Mouse (Mus musculus) forelimb bud, embryonic 11.5 days (tissue): ENCODE data around the gene Fermt3.
"Not testable (repeated sequence)": the region's sequence is repeated elsewhere in the genome, so short reads cannot be mapped to it uniquely, and the experiment has no call there.

Experiments
- DNase-seq: peaks from one replicate; pipeline ENCODE4 v3.0.0-alpha.2; 2012; ENCODE audit warnings: low read depth, low spot score

Gene Fermt3

DNA sequence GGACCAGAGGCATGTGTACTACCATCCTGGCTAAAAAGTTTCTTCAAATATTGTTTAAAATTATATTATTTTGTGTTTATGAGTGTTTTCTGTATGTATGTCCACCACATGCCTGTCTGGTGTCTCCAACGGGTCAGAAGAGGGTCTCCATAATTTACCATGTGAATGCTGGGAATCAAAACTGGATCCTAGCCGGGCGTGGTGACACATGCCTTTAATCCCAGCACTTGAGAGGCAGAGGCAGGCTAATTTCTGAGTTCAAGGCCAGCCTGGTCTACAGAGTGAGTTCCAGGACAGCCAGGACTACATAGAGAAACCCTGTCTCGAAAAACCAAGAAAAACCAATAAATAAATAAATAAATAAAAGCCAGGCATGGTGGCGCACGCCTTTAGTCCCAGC lies 28.1 kb downstream of the Fermt3 start:
- not testable (repeated sequence) for DNase-seq

DNA sequence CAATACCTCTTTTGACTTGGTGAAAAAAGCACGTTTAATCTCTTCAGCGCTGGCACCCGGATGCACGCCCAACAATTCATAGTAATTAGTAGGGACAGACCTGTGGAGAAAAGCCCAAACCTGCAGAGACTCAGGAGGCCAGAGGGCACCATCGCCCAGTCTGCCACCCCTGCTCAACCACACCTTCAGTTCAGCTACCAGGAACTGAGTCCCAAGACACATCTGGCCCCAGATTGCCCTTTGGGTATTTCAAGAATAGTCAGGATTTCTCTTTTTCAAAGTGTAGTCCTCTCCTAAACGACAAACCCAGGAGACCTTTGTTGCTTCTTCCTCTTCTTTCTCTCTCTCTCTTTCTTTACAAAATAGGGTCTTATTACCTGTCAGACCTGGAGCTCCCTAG lies 28.6 kb downstream of the Fermt3 start:
- no peak for DNase-seq

DNA sequence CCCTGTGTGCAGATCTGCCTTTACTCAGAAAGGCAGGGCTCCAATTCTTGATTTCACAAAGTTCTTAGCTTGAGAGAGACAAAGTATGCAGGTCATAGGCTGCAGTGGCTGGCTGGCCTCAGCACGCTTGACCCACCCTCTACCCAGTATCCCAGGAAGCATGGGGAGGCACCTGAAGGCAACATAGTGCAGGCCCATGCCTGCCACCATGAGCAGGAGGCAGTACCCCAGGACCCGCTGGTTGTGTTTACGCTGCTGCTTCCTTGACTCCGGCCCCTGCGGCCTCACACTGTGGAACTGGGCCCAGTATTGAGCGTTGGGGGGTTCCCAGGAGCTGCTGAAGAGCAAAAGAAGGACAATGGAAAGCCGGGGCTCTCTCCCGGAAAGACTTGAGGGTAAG lies 30.0 kb downstream of the Fermt3 start:
- no peak for DNase-seq

DNA sequence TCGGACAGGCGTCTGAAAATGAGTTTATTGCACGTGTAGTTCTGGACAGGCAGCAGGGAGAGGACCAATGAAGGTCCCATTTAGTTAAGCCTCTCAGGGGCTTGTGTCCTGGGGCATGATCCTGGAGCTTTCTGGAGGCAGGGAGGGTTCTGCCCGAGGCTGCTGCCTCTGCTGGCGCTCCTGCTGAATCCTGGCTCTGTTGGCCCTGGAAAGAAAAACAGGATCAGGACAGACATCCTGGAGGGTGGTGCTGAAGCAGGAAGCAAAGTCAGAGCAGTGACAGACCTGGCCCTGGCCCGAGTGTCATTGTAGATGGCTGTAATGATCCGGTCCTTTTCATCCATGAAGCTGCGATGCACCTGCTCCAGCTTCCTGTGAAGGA lies 31.4 kb downstream of the Fermt3 start:
- DNase-seq = no peak

DNA sequence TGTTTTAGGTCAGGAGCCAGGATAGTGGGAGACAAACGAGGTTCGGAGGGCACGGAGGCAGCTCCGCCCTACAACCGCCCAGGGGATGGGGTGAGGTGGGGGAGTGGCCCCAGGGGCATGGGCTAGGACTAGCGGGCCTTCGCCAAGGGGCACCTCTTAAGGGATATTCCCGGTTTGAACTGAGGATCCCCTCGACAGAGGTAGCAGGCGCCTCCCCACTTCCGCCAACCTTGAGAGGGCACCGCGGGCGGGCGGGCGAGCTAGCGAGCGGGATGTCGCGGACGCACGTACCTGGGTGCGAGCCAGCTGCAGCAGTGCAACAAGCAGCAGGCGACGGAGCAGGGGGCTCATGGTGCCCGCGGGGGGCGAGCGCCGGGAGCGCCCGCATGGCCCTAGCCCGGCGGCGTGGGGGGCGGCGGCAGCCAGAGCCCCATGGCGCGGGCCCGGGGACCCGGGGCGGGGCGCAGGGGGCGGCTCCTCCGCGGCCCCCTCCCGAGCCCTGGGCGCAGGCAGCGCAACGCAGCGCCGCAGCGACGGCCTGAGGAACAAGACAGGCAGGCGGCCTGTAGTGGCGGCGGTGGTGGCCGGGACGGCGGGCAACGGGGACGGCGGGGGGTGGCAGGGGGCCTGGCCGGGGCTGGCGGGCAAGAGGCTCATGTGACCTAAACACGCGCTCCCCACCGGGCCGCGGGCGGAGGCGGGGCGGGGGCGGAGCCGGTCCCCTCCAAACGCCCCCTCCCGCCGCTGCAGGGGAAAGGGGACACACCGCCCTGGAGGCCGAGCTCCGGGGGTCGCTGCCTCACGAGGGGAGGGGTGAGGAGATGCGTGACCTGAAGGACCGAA lies 32.0 kb downstream of the Fermt3 start, which contains the start of gene Vegfb:
Gene Vegfb (minus strand): TSS at position 591 of the 843 bp plus-strand sequence.
- DNase-seq = no peak

DNA sequence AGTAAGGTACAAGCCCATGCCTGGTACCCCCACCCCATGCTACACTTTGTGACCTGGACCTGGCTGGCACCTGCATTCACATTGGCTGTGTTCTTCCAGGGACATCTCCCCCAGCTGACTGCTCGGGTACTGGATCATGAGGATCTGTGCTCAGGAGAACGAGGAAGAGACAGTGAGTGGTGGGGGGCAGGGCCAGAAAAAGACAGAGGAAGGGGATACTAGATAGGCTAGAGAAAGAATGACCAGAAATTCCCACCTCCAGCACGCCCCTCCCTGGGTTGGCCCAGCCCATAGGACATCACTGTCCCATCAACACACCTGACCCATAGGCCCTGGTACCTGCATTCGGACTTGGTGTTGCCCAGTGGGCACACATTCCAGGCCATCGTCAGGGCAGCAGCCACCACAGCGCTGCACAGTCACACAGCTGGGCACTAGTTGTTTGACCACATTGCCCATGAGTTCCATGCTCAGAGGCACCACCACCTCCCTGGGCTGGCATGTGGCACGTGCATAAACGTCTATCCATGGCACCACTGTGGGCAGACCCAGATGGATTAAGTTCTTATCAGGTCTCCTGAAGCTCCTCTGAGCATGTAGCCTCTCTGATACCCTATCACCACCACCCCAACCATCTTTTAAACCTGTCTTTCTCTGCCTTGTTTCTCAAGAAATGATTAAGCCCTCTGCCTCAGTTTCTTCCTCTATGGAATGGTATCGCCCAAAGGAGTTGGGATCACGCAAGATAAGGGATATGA lies 33.1 kb downstream of the Fermt3 start:
- no peak for DNase-seq

DNA sequence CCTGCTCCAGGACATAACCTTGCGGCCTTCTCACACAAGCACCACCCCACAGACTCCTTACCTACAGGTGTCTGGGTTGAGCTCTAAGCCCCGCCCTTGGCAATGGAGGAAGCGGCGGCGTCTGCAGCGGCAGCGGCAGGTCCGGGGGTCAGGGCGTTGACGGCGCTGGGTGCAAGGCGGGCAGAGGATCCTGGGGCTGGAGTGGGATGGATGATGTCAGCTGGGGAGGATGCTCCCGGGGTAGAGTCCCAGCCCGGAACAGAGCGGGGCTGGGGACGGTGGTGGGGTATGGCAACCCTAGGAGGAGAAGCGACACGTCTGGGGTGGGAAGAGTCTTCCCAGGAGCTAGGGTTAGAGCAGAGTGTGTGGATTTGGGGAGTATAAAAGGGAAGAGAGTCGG lies 34.0 kb downstream of the Fermt3 start:
- DNase-seq = no peak

DNA sequence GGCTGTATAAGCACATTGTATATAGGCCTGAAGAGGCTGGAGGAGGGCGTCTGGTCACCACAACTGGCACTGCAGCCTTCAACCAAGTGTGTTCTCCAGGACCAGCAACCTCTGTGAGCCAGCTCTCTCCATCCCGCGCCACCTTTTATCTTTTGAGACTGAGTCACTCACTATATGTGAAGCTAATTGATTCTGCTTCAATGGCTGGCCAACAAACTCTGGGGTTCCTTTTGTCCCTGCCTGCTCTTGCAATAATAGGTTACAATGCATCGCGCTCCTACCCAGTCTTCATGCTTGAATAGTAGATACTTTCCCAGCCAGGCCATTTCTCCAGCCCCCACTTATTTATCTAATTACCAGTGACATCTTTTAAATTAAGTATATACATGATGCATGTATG lies 35.6 kb downstream of the Fermt3 start:
- no peak for DNase-seq

DNA sequence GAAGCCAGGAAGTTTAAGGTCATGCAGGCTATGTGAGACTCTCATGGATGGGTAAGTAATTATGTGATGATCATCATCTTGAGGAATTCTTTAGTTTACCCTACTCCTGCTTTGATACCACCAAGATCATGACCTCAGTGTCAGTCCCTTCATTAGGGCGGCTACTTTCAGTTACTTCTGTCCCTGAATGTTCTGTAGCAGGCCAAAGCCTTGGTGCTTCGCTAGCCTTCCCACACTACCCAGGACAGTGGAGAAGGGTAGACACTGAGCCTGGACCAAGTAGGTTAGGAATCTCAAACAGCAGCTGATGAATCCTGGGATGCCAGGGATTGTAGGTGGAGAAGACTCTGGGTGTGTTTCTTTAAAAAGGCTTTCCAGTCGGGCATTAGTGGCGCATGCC lies 37.8 kb downstream of the Fermt3 start:
- DNase-seq = no peak

DNA sequence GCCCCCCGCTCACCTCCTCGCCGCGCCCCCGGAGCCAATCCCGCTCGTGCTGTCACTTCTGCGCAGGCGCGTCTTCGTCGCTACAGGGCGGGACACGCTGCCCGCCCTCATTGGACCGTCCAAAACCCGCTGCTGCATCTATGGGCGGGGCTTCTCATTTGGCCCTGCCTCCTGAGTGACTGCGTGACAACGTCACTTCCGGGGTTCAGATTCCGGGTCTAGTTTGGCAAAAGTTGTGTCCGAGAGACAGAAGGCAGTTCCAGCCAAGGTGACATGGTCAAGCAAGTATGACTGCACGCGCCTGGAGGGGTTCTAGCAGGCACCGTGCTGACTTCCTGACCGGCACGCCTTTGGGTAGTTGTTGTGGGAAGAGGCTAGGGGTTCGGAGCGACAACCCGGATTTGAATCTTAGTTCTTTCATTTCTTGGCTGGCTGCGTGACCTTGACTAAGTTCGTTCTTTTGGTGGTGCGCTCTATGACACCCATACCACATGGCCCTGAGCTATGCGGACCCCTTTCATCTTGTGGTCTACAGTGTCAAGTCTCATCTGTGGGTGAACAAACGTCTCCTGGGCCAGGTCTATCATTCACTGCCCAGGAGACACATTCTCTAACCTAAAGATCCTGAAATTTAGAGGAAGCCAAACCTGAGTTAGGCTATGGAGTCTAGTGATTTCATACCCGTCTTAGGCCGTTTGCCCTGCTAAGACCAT lies 38.7 kb downstream of the Fermt3 start, which contains the start of gene Fkbp2:
Gene Fkbp2 (minus strand): TSS at position 121 of the 713 bp plus-strand sequence.
- peak; percentile 99 for DNase-seq

DNA sequence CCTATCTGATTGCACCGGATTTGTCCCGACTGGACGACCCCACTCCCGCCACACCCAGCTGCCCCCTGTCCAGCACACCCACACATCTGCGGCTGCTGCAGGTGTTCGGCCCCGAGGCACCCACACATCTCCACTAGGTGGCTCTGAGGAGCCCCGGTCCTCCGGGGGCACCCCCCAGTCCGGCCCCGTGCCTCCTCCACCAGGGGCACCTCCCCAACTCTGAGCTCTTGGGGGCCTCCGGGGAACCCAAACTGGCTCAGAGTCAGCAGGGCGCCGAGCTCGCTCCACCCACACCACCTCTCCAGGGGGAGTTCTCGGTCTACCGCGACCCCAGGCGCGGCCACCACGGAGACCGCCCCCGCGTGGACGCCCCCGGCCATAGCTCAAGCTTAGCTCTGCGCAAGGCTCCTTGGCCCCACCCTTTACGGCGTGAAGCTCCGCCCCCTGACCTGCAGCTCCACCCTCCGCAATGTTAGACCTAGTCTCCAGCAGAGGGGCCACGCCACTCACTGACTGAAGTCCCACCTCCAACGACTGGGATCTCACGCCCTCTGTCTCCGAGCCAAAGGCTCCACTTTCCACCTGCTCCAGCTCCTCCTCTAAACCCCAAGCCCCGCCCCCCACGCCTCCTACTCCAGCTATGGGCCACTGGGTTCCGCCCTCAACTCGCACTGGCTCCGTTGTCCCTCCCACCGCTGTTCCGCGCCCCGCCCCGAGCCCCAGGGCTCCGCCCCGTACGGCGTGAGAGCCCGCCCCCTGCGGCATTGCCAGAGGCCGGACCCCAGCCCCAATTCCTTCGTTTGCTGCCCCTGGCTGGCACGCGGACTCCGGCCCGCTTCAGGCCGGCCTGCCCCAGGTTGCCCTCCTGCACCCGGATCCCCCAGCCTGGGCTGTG lies 39.5 kb downstream of the Fermt3 start:
- peak; percentile 99 for DNase-seq

DNA sequence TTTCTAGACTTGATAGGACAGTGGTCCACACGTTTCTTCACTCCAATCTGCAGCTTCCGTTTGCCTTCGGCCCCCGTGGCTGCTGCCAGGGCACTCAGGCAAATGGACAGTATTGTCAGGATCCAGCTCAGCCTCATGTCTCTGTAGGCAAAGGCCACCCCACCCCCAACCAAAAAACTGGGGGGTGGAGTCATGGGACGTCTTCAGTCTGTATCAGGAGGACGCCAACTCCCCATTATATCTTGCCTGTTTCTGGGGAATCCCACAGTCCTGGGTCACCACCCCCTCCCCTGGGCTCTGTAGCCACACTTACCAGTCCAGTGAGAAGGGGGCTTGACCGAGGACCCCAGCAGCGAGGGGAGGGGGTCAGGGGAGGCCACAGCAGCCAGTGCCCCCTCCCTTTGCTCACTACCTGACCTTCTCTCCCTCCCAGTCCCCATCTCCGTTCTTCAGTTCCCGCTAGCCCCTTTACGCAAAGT lies 40.2 kb downstream of the Fermt3 start:
- no peak for DNase-seq

DNA sequence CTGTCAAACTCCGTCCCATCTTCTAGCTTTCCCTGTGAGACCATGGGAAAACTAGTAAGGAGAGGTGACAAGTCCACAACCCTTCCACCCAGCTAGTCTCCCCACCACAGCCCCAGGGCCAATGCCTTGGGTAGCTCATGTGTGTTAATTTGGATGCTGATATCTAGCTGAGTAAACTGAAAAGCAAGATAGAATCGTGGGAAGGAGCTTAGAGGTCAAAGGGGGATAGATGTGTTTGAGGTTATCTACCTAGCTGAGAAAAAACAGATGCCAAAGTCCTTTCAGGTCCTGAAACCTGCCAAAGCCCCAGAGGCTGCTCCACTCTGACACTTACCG lies 40.7 kb downstream of the Fermt3 start:
- DNase-seq = no peak

DNA sequence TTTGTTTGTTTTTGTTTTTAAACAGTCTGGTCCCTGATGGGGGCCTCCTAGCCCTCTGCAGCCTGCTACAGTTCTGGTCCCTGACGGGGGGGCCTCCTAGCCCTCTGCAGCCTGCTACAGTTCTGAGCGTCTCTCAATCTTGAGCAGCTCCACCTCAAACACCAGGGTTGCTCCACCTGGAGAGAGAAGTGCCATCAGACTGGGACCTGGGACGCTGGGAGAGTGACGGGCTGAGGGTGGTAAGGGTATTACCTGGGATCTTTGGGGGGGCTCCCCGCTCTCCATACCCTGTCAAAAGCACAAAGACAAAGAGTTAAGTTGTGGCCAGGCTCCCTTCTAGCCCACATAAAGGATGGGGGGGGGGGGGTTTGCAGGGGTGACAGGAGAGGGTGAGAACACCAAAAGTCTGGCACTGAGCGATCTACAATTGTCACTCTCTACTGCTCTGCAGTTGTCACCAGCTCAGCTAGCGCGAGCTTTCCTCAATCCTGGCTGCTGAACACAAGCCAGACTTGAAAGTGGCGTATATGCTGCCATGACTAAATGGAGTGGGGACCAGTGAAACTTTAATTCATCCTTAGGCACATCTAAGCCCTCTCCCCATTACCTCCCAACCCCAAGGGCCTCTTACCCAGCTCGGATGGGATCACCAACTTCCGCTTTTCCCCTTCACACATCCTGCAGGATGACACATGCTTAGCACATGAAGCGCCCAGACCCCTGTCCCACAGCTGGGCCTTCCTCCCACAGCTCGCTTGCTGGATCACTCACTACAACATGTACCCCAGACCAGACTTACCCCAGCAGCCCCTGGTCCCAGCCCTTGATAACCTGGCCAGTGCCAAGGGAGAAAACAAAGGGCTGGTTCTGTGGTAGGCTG lies 41.3 kb downstream of the Fermt3 start:
- no peak for DNase-seq

DNA sequence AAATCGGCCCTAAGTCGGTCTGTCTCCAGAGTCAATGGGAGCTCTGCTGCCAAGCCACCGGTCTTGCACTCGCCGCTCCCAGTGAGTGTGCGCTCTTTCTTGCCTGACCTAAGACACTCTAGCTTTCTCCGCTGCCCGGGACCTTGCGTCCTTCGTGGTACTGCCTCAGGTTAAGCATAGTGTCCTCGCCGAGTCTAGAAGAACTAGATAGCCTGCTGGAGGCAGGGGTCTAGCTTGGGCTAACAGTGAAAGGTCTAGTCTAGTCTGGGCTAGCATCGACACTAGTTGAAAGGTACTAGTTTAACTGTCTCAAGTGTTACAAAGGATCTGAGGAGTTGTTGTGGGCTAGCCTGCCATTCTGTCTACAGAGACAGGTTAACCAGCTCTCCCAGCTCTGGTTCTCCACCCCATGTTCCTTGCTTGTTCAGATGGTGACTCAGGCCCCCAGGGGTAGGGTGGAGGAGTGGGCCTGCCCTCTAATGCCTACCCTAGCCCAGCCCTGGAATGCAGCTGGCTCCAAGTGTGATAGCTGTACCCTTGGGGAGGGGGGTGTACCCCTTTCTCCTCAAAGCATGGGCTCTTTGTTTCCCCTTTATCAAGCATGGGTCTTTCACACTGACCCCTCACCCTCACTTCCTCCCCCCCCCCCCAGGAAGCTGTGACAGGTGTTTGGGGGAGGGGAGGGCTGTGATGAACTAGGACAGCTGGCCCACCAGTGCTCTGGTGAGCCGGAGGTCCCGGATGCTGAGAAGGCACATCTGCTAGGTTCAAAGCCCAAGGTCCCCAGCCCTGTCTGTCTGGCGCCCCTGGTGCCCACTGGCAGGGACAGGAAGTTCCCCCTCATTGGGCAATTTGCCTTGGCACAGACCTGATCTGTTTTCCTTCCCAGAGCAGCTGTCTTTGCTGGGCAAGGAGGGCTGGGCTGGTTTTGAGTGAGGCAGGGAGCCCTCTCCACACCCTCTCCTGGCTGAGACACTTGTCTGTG lies 43.4 kb downstream of the Fermt3 start, which contains the start of gene Plcb3:
Gene Plcb3 (minus strand): TSS at position 934 of the 985 bp plus-strand sequence.
- DNase-seq = no peak

DNA sequence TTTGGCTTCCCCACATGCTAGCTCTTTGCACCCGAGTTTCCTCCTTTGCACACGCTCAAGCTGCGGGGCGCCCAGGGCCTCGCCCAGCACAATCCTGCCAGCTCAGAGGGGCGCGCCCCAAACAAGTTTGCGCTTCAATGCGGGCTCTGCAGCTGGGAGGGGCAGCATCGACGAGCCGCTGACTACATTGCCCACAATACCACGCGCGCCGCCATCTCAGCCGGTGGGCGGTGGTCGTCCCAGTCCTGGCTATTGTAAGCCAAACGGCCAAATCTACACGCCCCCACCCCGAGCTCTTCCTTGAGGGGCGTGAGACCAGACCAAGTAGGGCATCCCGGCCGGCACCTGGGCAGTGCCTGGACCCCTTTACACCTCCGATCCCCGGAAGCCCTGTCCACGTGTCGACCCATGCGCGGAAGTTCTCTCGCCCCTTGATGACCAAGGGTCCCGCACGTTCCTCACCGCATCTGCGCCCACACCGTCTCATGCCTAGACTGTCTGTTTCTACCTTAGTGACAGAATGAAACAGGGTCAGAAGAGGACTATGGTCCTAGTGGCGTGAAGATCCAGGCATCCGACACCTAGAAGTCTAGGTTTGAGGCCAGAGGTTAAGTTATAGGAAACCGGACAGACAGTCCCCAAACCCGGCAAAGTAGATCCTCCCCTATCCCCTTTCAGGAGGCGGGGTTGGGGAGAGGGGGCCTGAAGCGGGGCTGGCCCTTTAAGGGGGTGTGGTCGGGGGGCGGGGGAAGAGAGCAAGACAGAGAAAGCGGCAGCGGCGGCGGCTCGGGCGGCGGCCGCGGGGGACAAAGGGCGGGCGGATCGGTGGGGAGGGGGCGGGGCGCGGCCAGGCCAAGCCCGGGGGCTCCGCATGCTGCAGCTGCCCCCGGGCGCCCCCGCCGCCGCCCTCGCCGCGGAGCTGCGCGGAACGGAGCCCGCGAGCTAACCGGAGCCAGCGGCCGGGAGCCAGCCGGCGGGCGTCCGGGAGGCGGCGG lies 44.8 kb downstream of the Fermt3 start, which contains the start of gene Ppp1r14b:
Gene Ppp1r14b (plus strand): TSS at position 758 of the 995 bp plus-strand sequence.
- peak; percentile 84 for DNase-seq

DNA sequence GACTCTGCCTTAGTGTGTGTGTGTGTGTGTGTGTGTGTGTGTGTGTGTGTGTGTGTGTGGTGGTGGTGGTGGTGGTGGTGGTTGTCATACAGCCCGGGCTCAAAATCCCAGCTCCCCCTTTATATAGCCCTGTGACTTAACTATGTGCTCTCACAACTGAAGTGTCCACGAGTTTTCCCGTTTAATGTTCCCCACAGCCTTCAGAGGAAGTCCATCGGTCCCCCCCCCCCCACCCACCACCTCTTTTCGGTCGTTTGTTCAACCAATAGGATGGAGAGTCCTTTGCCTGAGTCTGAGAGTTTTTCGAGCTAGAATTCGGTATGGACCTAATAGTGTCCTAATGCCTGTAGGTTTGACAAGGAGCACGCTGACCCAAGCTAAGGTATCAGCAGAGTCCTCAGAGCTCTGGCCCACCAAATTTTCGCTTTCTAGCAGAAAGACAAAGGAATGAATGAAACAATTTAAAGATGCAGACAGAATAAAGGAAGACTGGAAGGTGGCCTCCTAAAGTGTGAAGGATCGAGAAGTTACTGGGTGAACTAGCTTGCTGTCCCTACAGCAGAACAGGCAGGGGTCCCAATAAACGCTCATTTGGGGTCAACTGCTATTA lies 45.6 kb downstream of the Fermt3 start:
- no peak for DNase-seq
